Mouse (Mus musculus) MEL (cell line): Measurements from ENCODE around the gene Diaph2.

Experiments used
- MYB ChIP-seq: IDR thresholded peaks from 2 replicates; pipeline ENCODE4 v1.6.1; 2011; ENCODE audit warnings: mild to moderate bottlenecking, low read depth, low read length, improper control_type of control experiment
- TAL1 ChIP-seq: IDR thresholded peaks from 2 replicates; pipeline ENCODE4 v1.6.1; 2012; ENCODE audit warnings: mild to moderate bottlenecking, inconsistent platforms, low read length, moderate library complexity, mixed read lengths

GRCm38 (mm10) chrX:129831903-129832302, 82.4 kb downstream of the Diaph2 start:
- no peak for TF ChIP-seq MYB
- no peak for TF ChIP-seq TAL1
